Mouse (Mus musculus): ENCODE data around the gene Wnt6. TPM values are rescaled to one million over a fixed set of nuclear protein-coding genes. Genes with fewer than 3 reads are reported as not detected.

Gene Wnt6
- polyA plus RNA-seq, 1 experiment: 9.1 TPM

DNA sequence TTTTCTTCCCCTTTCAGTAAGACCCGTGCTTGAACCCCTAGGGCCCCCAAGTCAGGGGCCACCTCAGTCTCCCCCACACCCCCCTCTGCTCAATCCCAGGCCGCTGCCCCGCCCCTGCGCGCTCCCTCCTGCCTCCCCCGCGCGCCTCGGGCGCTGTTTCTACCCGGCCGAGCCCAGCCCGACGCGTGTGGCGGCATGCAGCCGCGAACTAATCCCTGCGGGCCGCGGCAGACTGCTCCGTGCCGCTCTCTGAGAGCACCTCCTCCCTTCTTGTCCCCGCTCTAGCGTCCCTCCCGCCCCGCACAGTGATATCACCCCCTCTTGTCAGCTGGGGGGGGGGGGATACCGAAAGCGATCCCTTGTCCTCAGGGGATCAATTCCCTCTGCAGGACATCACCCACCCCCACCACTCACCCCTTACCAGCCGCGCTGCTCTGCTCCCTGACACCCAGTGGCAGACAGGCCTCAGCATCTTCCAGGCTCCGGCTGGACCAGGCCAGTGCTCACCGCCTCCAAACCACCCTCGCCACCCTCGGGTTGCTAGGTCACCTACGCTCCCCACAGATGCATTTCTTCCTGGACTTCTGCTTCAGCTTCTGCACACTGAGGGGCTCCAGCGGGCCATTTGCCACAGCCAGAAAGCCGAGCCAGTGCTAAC lies 22.9 kb downstream of the Wnt6 start:
- peak; percentile 51 for DNase-seq (ENCODE audit: low read depth)
- TF ChIP-seq POLR2A (IDR thresholded peaks at IDR 0.05; ENCODE audit: borderline replicate concordance, extremely low read depth, insufficient read depth, insufficient read length, poor library complexity, severe bottlenecking) (no peak), CTCF (IDR thresholded peaks at IDR 0.05; ENCODE audit: borderline replicate concordance, extremely low read depth, insufficient read depth, insufficient read length) (no peak)

DNA sequence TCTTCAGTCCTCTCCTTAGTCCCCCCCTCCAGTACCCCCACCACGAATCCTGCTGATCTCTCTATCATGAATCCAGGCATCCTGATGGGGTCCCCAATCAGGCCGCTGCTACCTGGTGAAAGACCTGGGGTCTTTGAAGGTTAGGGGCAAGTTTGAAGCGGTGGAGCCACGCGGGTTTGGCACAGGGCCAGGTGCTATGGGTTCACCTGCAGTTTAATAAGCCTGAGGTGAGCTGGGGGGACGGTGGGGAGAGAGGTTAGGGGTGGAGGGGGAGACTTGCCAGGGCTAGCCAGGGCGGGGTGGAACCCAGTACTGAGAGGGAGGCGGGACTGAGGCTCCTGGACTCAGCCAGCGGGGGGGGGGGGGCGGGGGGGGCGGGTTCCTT lies 23.4 kb downstream of the Wnt6 start:
- DNase-seq (ENCODE audit: low read depth): no peak
- no peak for TF ChIP-seq CTCF (IDR thresholded peaks at IDR 0.05; ENCODE audit: borderline replicate concordance, extremely low read depth, insufficient read depth, insufficient read length)
- no peak for TF ChIP-seq POLR2A (IDR thresholded peaks at IDR 0.05; ENCODE audit: borderline replicate concordance, extremely low read depth, insufficient read depth, insufficient read length, poor library complexity, severe bottlenecking)

DNA sequence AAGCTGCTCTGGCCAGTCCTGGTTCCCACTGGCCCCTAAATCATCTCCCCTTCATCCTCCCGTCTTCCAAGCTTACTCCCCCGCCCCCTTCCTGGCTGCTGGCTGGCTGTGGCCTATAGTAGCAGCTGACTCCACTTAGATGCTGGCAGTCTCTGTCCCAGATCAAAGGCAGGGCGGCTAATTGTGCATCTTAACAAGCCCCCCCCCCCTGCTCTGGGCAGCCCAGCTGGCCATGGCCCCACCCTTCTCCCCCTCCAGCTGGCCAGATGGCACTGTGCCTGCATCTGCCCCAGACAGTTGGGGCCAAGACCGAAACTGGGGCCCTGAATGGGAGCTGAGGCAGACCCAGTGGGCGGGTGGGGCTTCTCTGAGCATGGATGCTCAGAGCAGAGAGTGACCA lies 25.8 kb downstream of the Wnt6 start:
- TF ChIP-seq POLR2A (IDR thresholded peaks at IDR 0.05; ENCODE audit: borderline replicate concordance, extremely low read depth, insufficient read depth, insufficient read length, poor library complexity, severe bottlenecking) (no peak), CTCF (IDR thresholded peaks at IDR 0.05; ENCODE audit: borderline replicate concordance, extremely low read depth, insufficient read depth, insufficient read length) (no peak)
- peak; percentile 95 for DNase-seq (ENCODE audit: low read depth)

DNA sequence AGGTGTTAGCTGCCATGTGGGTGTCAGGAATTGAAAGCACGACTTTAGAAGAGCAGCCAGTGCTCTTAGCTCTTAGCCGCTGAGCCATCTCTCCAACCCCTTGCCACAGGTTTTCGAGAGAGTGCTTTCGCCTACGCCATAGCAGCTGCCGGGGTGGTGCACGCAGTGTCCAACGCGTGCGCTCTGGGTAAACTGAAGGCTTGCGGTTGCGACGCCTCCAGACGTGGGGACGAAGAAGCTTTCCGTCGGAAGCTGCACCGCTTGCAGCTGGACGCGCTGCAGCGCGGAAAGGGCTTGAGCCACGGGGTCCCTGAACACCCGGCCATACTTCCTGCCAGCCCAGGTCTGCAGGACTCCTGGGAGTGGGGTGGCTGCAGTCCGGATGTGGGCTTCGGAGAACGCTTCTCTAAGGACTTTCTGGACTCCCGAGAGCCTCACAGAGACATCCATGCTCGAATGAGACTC lies 28.8 kb downstream of the Wnt6 start:
- DNase-seq (ENCODE audit: low read depth): peak; percentile 42
- TF ChIP-seq POLR2A (IDR thresholded peaks at IDR 0.05; ENCODE audit: borderline replicate concordance, extremely low read depth, insufficient read depth, insufficient read length, poor library complexity, severe bottlenecking) (no peak), CTCF (IDR thresholded peaks at IDR 0.05; ENCODE audit: borderline replicate concordance, extremely low read depth, insufficient read depth, insufficient read length) (no peak)

GRCm38 (mm10) chr1:74801631-74802140 lies 30.0 kb downstream of the Wnt6 start:
- TF ChIP-seq CTCF (IDR thresholded peaks at IDR 0.05; ENCODE audit: borderline replicate concordance, extremely low read depth, insufficient read depth, insufficient read length) (no peak), POLR2A (IDR thresholded peaks at IDR 0.05; ENCODE audit: borderline replicate concordance, extremely low read depth, insufficient read depth, insufficient read length, poor library complexity, severe bottlenecking) (no peak)

GRCm38 (mm10) chr1:74802795-74803656 lies 31.3 kb downstream of the Wnt6 start:
- peak; percentile 56 for TF ChIP-seq CTCF (IDR thresholded peaks at IDR 0.05; ENCODE audit: borderline replicate concordance, extremely low read depth, insufficient read depth, insufficient read length)
- 0 out of 2 replicates have a peak, but pooled peaks have one; percentile 13 for TF ChIP-seq POLR2A (IDR thresholded peaks at IDR 0.05; ENCODE audit: borderline replicate concordance, extremely low read depth, insufficient read depth, insufficient read length, poor library complexity, severe bottlenecking)
- DNase-seq (ENCODE audit: low read depth): peak; percentile 87

More at GRCm38 (mm10) chr1:74801631-74802140, 30.0 kb downstream of the Wnt6 start:
- no peak for DNase-seq (ENCODE audit: low read depth)

DNA sequence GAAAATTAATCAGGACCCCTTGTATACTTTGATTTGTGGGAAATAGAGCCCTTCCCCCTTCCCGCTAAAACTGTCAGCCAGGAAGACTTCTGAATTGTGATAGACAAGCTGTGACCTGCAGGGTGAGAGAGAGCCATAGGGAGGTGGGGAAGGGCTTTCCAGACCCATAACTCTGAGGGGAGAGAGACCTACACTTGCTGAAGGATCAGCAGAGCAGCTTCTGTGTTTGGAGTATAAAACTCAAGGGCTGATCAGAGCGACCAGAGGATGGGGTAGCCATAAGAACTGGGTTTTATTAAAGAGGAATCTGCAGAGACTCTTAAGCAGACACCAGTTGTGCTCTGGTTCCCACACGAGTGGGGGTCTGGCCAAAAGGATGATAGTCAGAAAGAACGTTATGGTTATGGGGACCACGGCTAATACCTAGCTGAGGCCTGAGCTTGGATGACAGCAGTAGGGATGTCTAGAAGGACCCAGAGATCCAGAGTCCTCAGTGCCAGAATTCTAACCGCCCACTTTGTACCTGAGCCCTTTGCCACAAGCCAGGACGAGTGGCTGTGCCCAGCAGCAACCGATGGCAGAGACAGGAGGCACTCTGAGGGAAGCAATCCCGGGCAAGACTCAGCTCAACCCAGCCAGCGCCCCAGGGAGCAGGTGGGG lies 32.6 kb downstream of the Wnt6 start:
- no peak for TF ChIP-seq POLR2A (IDR thresholded peaks at IDR 0.05; ENCODE audit: borderline replicate concordance, extremely low read depth, insufficient read depth, insufficient read length, poor library complexity, severe bottlenecking)
- no peak for TF ChIP-seq CTCF (IDR thresholded peaks at IDR 0.05; ENCODE audit: borderline replicate concordance, extremely low read depth, insufficient read depth, insufficient read length)
- no peak for DNase-seq (ENCODE audit: low read depth)

GRCm38 (mm10) chr1:74805340-74805835 lies 33.7 kb downstream of the Wnt6 start:
- TF ChIP-seq CTCF (IDR thresholded peaks at IDR 0.05; ENCODE audit: borderline replicate concordance, extremely low read depth, insufficient read depth, insufficient read length): no peak
- TF ChIP-seq POLR2A (IDR thresholded peaks at IDR 0.05; ENCODE audit: borderline replicate concordance, extremely low read depth, insufficient read depth, insufficient read length, poor library complexity, severe bottlenecking): no peak

DNA sequence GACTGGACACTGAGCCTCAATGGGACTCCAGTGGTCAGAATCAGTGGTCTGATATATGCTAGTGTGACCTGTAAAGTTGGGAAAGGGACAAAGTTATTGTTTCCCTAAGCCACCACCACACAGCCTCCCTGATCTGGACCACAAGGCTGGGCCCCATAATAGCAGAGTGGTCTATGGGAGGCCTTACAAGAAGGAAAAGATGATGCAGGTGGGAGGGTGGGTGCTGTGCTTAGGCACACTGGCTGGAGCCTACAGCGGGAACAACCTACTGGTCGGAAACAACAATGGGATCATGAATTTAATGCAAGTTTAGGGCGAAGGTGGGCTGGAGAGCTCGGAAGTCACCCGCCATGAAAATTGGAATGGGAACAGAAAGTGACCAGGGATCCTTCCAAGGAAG lies 34.2 kb downstream of the Wnt6 start:
- no peak for DNase-seq (ENCODE audit: low read depth)
- TF ChIP-seq CTCF (IDR thresholded peaks at IDR 0.05; ENCODE audit: borderline replicate concordance, extremely low read depth, insufficient read depth, insufficient read length) (no peak), POLR2A (IDR thresholded peaks at IDR 0.05; ENCODE audit: borderline replicate concordance, extremely low read depth, insufficient read depth, insufficient read length, poor library complexity, severe bottlenecking) (no peak)

More at GRCm38 (mm10) chr1:74805340-74805835, 33.7 kb downstream of the Wnt6 start:
- DNase-seq (ENCODE audit: low read depth): no peak

DNA sequence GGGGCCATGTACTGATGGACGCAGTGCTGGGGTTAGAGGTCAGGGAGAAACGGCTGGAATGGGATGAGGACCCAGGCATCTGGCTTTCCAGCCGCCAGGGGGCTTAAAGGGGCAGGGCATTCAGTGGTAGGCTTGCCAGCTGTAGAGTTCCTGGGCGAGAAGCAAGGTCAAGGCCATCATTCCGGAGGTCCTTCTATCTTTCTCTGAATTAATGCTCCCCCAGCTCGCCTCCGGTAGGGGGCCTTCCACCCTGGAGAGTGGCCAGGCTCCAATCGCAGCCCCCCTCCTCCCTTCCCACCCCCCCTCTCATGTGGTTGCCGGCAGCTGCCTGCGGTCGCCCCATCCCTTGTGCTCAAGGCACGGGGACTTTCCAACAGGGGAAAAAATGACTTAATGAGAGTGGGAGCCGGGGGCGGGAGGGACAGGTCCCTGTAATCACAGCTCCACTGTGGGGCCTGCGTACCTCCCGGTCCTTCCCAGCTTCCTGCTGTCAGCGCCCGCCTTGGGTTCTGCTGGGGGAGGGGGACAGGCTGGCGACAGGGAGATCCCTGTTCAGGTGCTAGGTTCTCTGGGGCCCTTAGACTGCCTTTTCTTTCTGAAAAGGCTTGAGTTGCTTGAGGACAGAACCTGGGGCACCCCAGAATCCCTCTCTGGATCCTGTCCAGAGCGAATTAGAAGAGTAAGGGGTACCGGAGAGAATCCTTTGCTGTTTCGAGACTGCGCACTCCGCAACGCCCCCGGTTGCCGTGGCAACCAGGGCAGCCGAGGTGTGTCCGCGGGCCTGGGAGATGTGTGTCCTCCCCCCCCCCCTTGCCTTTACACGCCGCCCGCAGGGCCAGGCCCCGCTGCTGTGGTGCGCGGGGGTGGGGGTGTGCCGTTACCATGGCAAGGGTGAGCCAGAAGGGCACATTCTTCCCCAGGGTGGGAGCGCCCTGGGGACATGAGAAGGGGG lies 34.9 kb downstream of the Wnt6 start:
- TF ChIP-seq POLR2A (IDR thresholded peaks at IDR 0.05; ENCODE audit: borderline replicate concordance, extremely low read depth, insufficient read depth, insufficient read length, poor library complexity, severe bottlenecking) (no peak), CTCF (IDR thresholded peaks at IDR 0.05; ENCODE audit: borderline replicate concordance, extremely low read depth, insufficient read depth, insufficient read length) (peak; percentile 39; the same call in 1 of the 2 replicates)
- peak; percentile 74 for DNase-seq (ENCODE audit: low read depth)

Data from brain, embryonic 14.5 days (tissue).